Mouse (Mus musculus) lung, postnatal 14 days (tissue): Measurements from ENCODE around the gene Fam81a.

Source experiments
- DNase-seq: peaks from one replicate; pipeline ENCODE4 v3.0.0; 2021

The Fam81a gene

DNA sequence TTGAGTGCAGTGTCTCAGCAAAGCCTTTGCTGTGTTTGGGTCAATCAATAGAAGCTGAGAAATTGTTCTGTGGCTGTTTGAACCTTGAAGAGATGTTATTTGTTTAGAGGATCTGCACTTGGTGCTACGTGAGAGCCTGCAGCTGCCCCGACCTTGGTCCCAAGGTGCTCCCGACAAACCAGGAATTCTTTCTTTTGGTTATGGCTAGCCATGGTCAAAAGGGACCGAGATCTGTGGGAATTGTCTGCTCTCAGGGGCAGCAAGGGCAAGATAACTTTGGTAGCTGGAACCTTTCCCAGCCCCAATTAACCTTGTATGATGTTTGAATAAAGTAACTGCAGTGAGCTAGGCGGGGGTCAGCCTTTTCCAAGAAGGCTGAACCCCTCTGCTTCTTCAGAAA, 34.2 kb downstream of the Fam81a start:
- DNase-seq = no peak

DNA sequence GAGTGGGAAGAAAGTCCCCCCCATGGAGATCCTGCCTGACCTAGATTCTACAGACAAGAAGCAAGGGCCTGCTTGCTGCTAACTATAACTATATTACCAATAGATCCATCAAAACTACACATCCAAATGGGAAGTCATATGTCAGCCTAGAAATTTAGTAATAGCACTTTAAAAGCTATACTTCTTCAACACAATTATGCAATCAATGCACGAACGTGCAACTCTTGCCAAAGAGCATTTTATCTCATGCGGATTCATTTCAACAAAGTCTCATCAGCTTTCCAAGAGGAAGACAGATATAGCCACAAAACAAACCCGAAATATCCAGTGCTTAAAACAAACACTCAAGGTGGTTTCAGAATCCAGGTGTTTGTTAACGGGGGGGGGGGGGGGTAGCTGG, 36.8 kb downstream of the Fam81a start:
- DNase-seq = no peak

DNA sequence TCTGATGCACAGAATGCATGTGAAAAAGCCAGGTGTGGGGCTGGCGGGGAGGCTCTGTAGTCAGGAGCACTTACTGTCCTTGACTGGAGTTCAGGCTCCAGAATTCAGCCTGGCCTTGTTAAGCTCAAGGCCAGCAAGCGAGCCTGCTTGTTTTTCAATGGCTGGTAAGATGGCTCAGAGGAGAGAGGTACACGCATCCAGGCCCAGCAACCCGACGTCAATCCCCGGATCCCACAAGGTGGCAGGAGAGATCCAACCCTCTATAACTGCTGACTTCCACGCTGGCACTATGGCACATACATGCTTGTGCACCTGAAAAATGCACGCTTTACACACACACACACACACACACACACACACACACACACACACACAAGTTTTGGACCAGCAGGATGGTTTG, 39.3 kb downstream of the Fam81a start:
- no peak for DNase-seq

DNA sequence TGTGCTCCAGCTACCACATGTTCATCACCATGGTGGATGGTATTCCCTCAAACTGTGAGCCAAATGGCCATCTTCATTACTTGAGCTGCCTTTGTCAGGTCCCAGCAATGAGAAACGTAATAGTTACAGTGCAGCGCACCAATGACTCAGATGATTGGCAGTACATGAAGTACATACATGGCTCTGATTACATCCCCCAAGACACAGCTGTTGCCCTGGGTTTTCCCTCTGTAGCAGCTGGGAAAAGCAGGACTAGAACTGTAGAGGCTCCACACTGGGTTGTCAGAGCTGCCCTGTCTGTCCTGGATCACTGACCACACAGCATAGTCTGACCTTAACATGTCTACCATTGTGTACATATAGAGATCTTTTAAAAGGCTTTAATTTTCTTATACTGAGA, 44.8 kb downstream of the Fam81a start:
- DNase-seq = no peak

DNA sequence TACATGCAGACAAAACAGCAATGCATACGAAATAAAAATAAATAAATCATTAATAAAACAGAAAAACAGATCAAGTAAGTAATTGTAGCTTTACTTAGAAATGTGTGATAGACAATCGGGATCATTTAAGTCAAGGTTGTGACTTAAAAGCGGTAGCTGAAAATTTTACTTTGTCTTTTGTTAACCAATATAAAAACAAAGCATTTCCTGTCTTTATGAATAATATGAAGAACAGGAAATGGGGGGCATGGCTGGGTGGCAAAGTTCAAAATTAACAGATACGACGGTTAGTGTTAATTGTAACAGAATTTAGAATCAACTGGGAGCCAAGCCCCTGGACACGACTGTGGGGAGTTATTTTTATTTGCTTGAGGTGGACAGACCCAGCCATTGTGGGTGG, 47.3 kb downstream of the Fam81a start:
- DNase-seq = no peak

DNA sequence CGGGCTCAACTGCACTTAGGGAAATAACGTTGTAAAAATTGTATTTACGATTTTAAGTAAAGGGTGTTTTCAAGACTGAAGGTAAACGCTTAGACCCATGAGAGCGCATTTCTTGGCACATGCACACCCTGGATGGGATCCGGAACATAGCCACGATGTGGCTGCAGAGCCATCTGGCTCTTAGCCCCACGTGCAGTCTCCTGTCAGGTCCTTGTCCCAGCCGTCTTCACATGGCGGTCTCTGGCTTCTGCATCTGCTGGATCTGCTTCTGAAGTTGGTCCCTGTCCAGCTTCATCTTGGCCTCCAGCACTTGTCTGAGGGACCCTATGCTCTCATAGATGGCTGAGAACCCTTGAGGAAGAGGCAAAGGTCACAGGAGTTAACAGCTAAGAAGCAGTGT, 51.8 kb downstream of the Fam81a start:
- no peak for DNase-seq

DNA sequence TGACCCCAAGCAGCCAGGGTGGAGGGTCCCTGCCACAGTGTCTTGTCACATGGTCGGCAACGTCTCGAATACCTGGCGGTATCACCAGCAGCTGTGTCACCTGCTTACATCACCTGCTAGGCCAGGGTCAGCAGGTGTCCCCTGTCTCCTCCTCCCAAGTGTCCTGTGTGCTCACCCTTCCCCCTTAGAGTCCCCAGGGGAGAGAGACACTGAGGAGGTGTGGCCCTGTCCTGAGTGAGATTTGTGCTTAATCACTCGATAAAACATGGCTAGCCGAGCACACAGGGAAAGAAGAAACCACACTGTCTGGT, 53.6 kb downstream of the Fam81a start:
- DNase-seq = no peak

DNA sequence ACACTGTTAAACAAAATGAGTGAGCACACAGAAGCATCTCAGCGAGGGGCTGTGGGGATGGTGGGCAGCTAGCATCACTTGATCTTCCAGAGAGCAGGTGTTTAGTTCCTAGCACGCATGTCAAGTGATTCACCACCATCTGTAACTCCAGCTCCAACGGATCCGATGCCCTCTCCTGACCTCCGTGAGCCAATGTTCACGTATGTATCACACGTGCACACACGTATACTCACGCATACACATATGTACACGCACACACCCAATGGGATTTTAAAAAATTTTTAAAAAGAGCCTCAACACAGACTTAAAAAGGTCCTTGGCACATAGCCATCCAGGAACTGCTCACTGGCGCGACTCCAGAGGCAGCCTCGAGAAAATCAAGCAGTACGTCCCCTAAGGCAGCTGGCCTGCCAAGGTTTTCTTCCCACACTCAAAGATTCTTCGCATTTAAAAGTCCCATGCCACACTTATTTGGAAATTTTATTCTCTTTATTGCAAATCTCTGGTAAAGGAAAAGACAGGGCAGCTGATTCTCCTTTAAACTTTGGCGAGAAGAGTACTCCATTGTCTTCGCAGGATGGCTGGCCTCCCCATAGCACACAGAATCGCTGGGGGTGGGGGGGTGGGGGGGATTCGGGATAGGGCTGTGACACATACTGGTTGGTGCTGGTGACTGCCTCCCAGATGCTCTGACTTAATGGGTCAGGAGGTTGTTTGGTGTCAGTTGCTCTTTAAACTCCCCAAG, 54.1 kb downstream of the Fam81a start:
- peak; percentile 34 for DNase-seq

DNA sequence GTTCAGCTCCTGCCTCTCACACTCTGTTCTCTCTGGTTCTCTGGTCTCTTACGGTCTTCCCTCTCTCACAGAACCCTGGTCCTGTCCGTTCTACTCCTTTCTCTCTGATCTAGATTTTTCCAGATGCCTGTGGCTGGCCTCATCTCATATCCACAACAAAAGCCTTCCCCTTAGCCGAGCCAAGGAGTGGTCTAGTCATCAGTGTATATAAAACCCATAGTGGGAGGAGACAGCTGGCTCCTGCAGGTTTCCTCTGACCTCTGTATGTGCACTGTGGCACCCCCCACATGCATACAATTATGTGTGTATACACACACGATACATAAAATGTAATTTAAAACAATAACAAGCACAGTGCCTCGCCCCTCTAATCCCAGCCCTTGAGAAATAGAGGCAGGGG, 55.0 kb downstream of the Fam81a start:
- no peak for DNase-seq

DNA sequence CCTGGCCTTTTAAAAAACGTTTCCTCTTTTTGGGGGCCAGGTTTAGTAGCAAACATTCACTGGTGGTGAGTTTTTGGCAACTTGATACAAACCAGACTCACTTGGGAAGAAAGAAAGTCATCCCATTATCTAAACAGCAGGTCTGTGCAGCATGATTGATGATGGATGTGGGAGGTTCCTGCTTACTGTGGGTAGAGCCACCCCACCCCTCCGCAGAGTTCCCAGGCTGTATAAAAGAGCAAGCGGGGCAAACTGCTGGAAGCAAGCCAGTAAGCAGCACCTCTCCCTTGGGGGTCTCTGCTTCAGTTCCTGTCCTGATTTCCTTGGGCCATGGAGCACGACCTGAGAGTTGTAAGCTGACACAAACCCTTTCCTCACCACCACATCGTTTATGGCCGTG, 56.3 kb downstream of the Fam81a start:
- no peak for DNase-seq

DNA sequence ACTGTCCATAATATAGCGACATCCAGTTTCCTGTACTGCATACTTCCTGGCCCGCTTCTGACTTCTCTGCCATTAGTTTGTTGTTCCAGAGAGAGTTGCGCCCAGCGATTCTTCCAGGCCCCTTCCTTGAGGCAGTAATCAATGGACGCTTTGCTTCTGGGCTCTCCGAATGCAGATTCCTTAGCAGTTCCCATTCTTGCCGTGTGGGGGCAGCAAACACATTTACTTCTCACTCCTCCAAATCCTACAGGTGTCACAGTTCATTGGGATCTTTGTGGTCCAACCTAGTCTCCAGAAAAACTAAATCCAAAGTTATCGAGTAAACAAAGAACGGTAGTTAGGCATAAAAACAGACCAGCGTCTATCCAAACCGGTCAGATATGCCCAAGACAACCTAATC, 58.3 kb downstream of the Fam81a start:
- peak; percentile 52 for DNase-seq

DNA sequence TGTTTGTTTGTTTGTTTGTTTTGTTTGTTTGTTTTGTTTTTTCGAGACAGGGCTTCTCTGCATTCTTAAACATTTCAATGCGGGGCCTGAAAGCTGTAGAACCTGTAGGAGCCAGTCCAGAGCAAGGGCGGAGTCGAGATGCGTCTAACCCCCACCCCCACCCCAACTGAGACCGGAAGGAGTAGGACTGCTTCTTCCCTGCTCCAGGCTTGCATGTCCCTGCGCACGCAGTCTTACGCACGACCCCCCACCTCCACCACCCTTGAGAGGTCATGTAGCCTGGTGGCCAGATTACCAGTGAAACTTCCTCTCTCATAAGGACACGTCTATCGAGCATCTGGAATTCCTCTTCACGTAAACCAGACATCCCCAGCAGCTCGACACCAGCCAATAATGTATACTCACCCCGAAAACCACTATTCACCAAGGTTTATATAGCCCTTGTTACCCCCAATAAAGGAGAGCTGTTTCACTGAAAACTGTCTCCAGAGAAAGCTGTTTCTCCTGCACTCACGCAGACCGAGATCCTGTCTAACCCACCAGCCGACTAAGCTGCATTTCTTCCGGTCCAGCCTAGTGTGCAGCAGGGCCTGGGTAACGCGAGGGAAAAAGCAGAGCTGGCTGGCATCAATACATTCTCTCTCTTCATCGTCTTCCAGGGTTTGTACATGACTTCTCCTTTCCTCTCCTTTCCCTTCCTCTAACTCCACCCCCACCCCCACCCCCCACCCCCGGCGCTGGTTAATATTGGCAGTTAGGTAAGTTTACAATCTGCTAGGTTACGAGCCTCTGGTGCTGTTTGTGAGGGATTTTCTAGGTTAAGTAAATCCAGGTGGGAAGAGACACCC, 59.8 kb downstream of the Fam81a start:
- no peak for DNase-seq

DNA sequence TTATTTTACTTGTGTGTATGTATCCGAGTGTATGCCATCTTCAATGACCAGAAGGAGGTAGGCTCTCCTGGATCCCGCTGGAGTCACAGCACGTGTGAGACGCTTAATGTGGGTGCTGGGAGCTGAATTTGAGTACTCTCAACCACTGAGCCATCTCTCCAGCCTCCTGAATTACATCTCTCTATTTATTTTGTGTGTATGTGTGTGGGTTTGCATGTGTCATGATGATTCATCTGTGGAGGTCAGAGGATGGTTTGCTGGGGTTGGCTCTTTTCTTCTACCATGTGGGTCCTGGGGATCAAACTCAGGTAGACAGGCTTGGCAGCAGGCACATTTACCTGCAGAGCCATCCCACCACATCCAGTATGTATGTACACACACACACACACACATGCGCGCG, 60.6 kb downstream of the Fam81a start:
- DNase-seq = no peak

DNA sequence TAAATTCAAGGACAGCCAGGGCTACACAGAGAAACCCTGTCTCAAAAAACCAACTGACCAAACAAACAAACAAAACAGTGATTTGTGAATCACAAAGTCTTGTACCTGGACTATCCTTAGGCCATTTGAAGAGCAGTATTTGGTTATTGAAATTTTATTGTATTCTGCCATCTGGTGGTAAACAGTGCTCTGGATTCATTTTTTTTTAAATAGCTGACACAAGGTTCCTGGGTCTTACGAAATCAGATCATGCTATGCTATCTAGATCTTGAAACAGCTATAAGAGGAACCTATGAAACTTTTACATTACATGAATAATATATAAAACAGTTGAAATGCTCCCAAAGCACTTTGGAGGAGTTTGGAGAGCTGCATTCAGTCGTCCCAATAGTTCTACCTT, 61.4 kb downstream of the Fam81a start:
- no peak for DNase-seq

DNA sequence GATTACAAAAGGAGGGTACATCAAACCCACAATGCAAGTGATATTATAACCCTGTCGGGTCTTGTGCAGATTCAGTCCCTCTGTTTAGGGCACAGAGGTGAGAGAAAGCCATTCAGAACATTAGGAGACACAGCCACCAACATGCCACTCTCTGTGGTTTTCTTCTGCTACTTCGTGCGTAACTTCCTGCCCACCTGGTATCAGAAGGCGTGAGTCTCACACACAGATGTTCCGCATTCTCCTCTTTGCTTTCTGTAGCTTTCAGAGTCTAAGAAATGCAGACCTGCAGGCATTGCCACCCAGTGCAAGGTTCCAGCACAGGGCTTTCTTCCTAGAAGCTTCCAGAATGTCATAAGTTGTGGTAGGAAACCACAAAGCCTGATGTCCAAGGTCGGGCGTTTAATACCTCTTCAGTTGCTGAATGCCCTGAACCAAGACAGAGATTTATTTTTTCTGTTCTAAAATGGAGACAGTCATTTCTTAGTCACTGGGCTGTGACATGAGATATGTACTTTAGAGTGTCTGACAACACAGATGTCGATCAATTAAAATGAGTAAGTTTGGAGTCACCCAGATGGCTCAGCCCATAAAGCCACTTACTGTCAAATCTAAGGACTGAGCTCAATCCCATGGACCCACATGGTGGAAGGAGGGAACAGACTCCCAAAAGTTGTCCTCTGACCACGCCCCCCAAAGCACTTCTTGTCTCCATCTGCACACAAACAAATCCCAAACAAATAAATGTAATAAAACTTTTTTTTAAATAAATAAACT, 62.1 kb downstream of the Fam81a start:
- no peak for DNase-seq

DNA sequence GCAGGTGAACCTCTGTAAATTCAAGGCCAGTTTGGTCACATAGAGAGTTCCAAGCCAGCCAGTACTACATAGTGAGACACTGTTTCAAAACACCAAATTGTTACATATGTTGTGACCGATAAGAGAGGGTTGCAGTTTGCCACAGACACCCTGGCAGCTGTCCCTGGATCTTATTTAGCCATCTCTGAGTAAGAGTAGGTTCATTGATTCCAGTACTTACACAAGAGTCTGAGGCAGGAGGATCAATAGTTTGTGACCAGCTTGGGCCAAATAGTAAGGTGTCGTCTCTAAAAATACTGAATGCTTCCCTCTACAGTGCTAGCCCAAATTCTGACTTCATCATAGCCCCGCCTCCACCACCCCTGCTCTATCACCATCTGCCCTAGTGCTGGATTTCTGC, 64.3 kb downstream of the Fam81a start:
- no peak for DNase-seq

DNA sequence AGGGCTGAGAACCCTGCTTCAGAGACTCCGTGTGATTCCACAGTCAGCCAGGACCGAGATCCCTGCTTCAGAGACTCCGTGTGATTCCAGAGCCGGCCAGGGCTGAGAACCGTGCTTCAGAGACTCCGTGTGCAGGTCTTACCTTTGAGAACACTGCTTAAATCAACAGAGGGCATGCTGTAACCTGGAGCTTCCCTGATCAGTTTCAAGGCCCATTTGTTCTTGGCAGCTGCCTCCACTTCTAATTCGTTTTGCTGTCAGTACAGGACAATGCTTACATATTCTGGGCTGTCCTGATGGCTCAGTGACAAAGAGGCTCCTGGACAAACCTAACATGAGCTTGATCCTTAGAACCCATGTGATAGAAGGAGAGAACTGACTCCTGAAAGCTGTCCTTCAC, 65.2 kb downstream of the Fam81a start:
- no peak for DNase-seq

DNA sequence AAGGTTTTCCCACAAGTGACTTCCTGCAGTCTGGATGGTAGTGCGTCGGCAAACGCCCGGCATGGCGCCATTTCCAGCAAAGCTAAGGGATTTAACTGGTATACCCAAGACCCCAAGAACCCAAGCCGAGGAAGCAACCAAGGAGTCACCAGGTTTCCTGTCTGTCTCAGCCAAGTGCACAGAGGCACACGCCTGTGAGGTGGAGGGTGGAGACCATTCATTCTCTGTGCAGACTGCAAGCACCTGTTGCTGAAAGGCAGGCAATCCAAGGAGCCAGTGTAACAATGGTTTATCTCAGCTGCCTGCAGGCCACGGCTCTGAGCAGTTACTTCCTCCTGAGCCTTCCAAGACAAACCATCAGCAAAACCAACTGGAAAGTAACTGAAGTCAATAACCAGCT, 70.0 kb downstream of the Fam81a start:
- DNase-seq = no peak

DNA sequence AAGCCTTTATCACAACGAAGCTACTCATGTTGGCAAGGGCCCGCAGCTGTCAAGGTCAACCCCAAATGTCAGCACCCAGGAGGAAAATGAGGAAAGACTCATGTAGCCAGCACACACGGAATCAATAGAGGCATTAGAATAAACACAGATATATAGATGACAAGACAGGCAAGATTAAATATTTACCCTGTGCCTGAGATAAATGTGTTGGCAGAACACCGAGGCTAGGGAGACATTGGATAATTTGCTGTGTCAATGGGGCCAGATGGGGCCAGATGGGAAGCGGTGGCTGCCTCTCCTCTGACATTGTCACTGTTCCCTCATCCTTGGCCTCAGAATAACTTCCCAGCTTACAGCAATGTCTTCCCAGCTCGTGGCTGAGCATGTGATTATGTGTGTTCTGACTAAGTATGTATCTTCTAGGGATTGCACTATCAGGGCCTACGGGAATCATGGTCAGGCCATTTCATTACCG, 72.4 kb downstream of the Fam81a start:
- no peak for DNase-seq

DNA sequence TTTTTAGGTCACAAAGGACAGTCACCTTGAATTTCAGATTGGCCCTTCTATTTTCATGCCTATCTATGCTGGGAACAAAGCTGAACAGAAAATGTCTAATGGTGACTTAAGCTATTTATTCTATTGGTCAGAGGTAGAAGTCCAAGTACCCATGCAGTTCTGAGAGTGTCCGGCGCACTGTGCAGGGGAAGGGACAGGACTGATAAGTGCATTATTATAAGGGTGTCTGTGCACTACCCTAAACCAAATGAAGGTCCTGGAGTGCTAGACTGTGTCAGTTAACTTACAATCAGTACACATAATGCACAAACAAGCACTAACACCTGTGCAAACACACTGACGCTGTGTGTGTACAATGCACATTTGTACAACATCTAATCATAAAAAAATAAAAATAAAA, 74.9 kb downstream of the Fam81a start:
- DNase-seq = no peak

DNA sequence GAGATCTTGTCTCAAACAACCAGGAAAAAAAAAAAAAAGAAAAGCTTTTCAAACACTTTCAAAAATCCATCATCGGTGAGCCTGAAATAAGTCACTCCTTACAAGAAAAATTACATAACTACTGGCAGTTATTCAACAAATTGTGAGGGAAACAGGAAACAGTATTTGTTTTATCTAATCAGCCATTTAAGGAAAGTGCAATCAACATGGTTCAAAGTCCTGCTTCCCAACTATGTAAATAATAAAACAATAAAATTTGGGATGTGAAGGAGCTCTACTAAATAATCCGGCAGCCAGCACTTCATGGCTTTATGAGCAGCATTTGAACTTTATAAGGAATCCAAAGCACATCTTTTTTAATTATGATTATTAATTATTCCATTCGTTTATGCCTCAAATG, 80.3 kb downstream of the Fam81a start:
- DNase-seq = no peak

DNA sequence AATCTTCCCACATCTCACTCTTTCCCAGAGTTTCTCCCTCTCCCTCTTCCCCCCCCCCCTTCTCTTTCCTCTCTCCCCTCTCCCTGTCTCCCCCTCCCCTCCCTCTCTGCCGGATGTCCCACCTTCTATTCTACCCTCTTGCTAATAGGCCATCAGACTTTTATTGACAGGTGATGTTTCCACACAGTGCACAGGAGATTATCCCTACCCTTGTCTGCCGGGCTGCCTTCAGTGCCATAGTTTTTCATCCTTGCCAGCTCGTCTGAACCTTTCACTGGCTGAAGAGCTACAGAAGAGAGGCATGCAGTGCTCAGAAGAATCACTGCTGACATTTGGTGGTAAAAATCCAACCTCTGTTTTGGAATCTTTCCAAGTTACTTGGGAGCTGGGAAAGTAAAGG, 88.9 kb downstream of the Fam81a start:
- no peak for DNase-seq

DNA sequence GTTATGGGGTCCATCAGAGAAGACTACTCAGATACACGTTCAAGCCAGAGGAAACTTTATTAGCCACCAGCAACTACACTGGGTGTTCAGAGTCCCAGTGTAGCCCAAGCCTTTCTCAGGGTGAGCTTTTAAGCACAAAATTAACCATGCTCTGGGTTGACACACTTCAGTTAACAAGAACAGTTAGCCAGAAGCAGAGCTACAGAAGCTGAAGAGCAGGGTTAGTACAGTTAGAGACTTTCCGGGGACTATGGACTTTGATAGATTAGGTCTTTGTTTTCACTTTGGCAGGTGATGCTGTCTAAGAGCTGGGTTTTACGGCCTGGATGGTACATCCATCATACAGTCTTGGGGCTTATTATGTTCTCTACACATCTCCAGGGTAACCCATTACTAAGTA, 89.6 kb downstream of the Fam81a start:
- no peak for DNase-seq

DNA sequence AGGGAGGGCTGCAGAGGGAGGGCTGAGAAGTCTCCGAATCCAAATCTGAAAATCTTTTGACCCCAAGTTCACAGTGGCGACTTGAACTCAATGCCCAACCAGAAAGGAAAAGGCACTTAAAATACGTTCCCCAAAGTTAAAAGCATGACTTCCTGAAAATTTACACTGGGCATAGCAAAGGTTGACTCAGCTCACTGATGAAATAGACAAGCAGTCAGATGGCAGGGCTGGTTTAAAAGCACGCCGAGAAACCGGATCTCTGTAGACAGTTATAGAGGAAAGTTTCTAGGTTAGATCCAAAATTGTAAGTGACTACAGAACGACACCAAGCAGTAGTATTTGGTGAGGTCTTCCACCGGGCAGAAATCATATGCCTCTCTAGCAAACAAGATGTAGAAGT, 92.5 kb downstream of the Fam81a start:
- no peak for DNase-seq
